Mouse (Mus musculus): ENCODE results near the gene Ptprm.

Ptprm gene

GRCm38 (mm10) chr17:67346921-67347320 is 7.3 kb downstream of the Ptprm start:
- no peak for DNase-seq (ENCODE audit: extremely low read depth, low read depth, low spot score)

GRCm38 (mm10) chr17:67345157-67345556 is 9.1 kb downstream of the Ptprm start:
- DNase-seq (ENCODE audit: extremely low read depth, low read depth, low spot score): no peak

GRCm38 (mm10) chr17:67343471-67343870 is 10.8 kb downstream of the Ptprm start:
- no peak for DNase-seq (ENCODE audit: extremely low read depth, low read depth, low spot score)

GRCm38 (mm10) chr17:67343006-67343405 is 11.3 kb downstream of the Ptprm start:
- DNase-seq (ENCODE audit: extremely low read depth, low read depth, low spot score): no peak

- DNase-seq (ENCODE audit: extremely low read depth, low read depth, low spot score): no peak
Measured at GRCm38 (mm10) chr17:67340362-67340761, 13.9 kb downstream of the Ptprm start.

- no peak for DNase-seq (ENCODE audit: extremely low read depth, low read depth, low spot score)
Measured at GRCm38 (mm10) chr17:67339569-67339968, 14.7 kb downstream of the Ptprm start.

- DNase-seq (ENCODE audit: extremely low read depth, low read depth, low spot score): no peak
Measured at GRCm38 (mm10) chr17:67334310-67334709, 19.9 kb downstream of the Ptprm start.

GRCm38 (mm10) chr17:67329435-67329834 is 24.8 kb downstream of the Ptprm start:
- DNase-seq (ENCODE audit: extremely low read depth, low read depth, low spot score): no peak

GRCm38 (mm10) chr17:67324499-67324832 is 29.8 kb downstream of the Ptprm start:
- no peak for DNase-seq (ENCODE audit: extremely low read depth, low read depth, low spot score)

- no peak for DNase-seq (ENCODE audit: extremely low read depth, low read depth, low spot score)
Measured at GRCm38 (mm10) chr17:67323777-67324498, 30.3 kb downstream of the Ptprm start.

- no peak for DNase-seq (ENCODE audit: extremely low read depth, low read depth, low spot score)
Measured at GRCm38 (mm10) chr17:67314491-67315205, 39.6 kb downstream of the Ptprm start.

- DNase-seq (ENCODE audit: extremely low read depth, low read depth, low spot score): no peak
Measured at GRCm38 (mm10) chr17:67308421-67308820, 45.8 kb downstream of the Ptprm start.

- DNase-seq (ENCODE audit: extremely low read depth, low read depth, low spot score): no peak
Measured at GRCm38 (mm10) chr17:67306066-67306845, 48.0 kb downstream of the Ptprm start.

- no peak for DNase-seq (ENCODE audit: extremely low read depth, low read depth, low spot score)
Measured at GRCm38 (mm10) chr17:67304831-67305230, 49.4 kb downstream of the Ptprm start.

GRCm38 (mm10) chr17:67303326-67304099 is 50.7 kb downstream of the Ptprm start:
- peak; percentile 7 for DNase-seq (ENCODE audit: extremely low read depth, low read depth, low spot score)

- no peak for DNase-seq (ENCODE audit: extremely low read depth, low read depth, low spot score)
Measured at GRCm38 (mm10) chr17:67302569-67302968, 51.7 kb downstream of the Ptprm start.

GRCm38 (mm10) chr17:67302074-67302473 is 52.2 kb downstream of the Ptprm start:
- DNase-seq (ENCODE audit: extremely low read depth, low read depth, low spot score): no peak

GRCm38 (mm10) chr17:67301367-67301766 is 52.9 kb downstream of the Ptprm start:
- DNase-seq (ENCODE audit: extremely low read depth, low read depth, low spot score): no peak

- no peak for DNase-seq (ENCODE audit: extremely low read depth, low read depth, low spot score)
Measured at GRCm38 (mm10) chr17:67298269-67298798, 55.9 kb downstream of the Ptprm start.
